Mouse (Mus musculus) myocyte (in vitro differentiated cells): ENCODE measurements around the gene Tmem189. TPM values are rescaled to one million over a fixed set of nuclear protein-coding genes. Genes with fewer than 3 reads are reported as not detected.
A peak's percentile ranks its signal among the peaks of the same experiment; 100 is the strongest.

Source experiments
- H3K27me3 ChIP-seq: one replicate; pipeline ENCODE4 v1.6.1; 2011; ENCODE audit not compliant: control insufficient read depth, insufficient read depth, insufficient read length
- H3K36me3 ChIP-seq: one replicate; pipeline ENCODE4 v1.6.1; 2011; ENCODE audit not compliant: control insufficient read depth, insufficient read depth
- H3K4me2 ChIP-seq: one replicate; pipeline ENCODE4 v1.6.1; 2011; ENCODE audit warnings: low read depth, control low read depth
- H3K4me3 ChIP-seq: one replicate; pipeline ENCODE4 v1.5.1; 2011; ENCODE audit warnings: mild to moderate bottlenecking, control low read depth, moderate library complexity
- H3K79me2 ChIP-seq: one replicate; pipeline ENCODE4 v1.6.1; 2011; ENCODE audit not compliant: control insufficient read depth, insufficient read depth
- H3ac ChIP-seq: one replicate; pipeline ENCODE4 v1.6.1; 2011; ENCODE audit not compliant: control insufficient read depth, insufficient read length
- E2F4 ChIP-seq: IDR thresholded peaks from one replicate; pipeline ENCODE4 v1.6.1; 2011; ENCODE audit warnings: mild to moderate bottlenecking, control low read depth, moderate library complexity; ENCODE audit not compliant: insufficient read depth
- MAX ChIP-seq: IDR thresholded peaks from one replicate; pipeline ENCODE4 v1.6.1; 2011; ENCODE audit warnings: low read depth, mild to moderate bottlenecking, control low read depth
- MYOD1 ChIP-seq, 3 experiments: IDR thresholded peaks; one replicate each; pipeline ENCODE4 v1.6.1; 2011; ENCODE audit warnings: control low read depth in 2 of 3, low read depth in 2 of 3, mild to moderate bottlenecking in 2 of 3, moderate library complexity in 1 of 3; ENCODE audit not compliant: insufficient read length in 2 of 3, control insufficient read depth in 1 of 3
- MYOG ChIP-seq, 3 experiments: IDR thresholded peaks; one replicate each; pipeline ENCODE4 v1.6.1; 2011; ENCODE audit warnings: control low read depth in 2 of 3, low read depth in 2 of 3, mild to moderate bottlenecking in 2 of 3; ENCODE audit not compliant: insufficient read length in 2 of 3, control insufficient read depth in 1 of 3, insufficient read depth in 1 of 3
- POLR2AphosphoS2 ChIP-seq: IDR thresholded peaks from one replicate; pipeline ENCODE4 v1.6.1; 2011; ENCODE audit warnings: low read depth, control low read depth; ENCODE audit not compliant: insufficient read length
- REST ChIP-seq: IDR thresholded peaks from one replicate; pipeline ENCODE4 v1.6.1; 2011; ENCODE audit warnings: mild to moderate bottlenecking, control low read depth, moderate library complexity; ENCODE audit not compliant: insufficient read depth, insufficient read length
- SRF ChIP-seq: IDR thresholded peaks from one replicate; pipeline ENCODE4 v1.6.1; 2011; ENCODE audit warnings: low read depth; ENCODE audit not compliant: control insufficient read depth, insufficient read length
- TCF12 ChIP-seq: IDR thresholded peaks from one replicate; pipeline ENCODE4 v1.6.1; 2011; ENCODE audit warnings: mild to moderate bottlenecking, control low read depth; ENCODE audit not compliant: poor library complexity, insufficient read depth, severe bottlenecking
- TCF3 ChIP-seq: IDR thresholded peaks from one replicate; pipeline ENCODE4 v1.6.1; 2011; ENCODE audit warnings: low read depth, control low read depth; ENCODE audit not compliant: insufficient read length
- USF1 ChIP-seq: IDR thresholded peaks from one replicate; pipeline ENCODE4 v1.6.1; 2011; ENCODE audit warnings: low read depth, mild to moderate bottlenecking, control low read depth, moderate library complexity
- polyA plus RNA-seq: library from polyadenylated mRNA; unstranded; fragments of >200 nt; fragmentation: generic; extraction: Trizol; gene quantifications from one replicate; pipeline ENCODE4 v1.2.1, GENCODE M21; 2012; ENCODE audit warnings: missing spikeins

Gene Tmem189
- polyA plus RNA-seq, 1 experiment = 91.9 TPM

GRCm38 (mm10) chr2:167596262-167596661 lies 93.4 kb downstream of the Tmem189 start:
- no peaks in the 10 kb centered on the region for H3K27me3 ChIP-seq
- H3K36me3 ChIP-seq = no peaks in the 10 kb centered on the region
- no peak overlapping the region for H3K4me2 ChIP-seq
- H3K4me3 ChIP-seq = no peak overlapping the region
- TF ChIP-seq MYOG (IDR thresholded peaks at IDR 0.05; ENCODE audit: control insufficient read depth in 1 of 3, insufficient read depth in 1 of 3, insufficient read length in 2 of 3, low read depth in 2 of 3) = no peak
- no peak overlapping the region for H3ac ChIP-seq
- H3K79me2 ChIP-seq = no peaks in the 10 kb centered on the region

GRCm38 (mm10) chr2:167595761-167596171 lies 93.9 kb downstream of the Tmem189 start:
- no peak overlapping the region for H3K4me3 ChIP-seq
- H3K4me2 ChIP-seq = peak overlapping the region; percentile 61
- no peaks in the 10 kb centered on the region for H3K27me3 ChIP-seq
- H3K79me2 ChIP-seq = no peaks in the 10 kb centered on the region
- TF ChIP-seq TCF3 = no peak
- no peak for TF ChIP-seq SRF
- no peak for TF ChIP-seq MYOG (IDR thresholded peaks at IDR 0.05; ENCODE audit: control insufficient read depth in 1 of 3, insufficient read depth in 1 of 3, insufficient read length in 2 of 3, low read depth in 2 of 3)
- TF ChIP-seq E2F4 = no peak
- no peaks in the 10 kb centered on the region for H3K36me3 ChIP-seq
- no peak overlapping the region for H3ac ChIP-seq

- peak overlapping the region; percentile 61 for H3K4me2 ChIP-seq
These were observed 95.1 kb downstream of the Tmem189 start for GRCm38 (mm10) chr2:167594444-167594934.

GRCm38 (mm10) chr2:167593551-167594250 lies 95.9 kb downstream of the Tmem189 start:
- no peak overlapping the region for H3ac ChIP-seq
- no peak overlapping the region for H3K4me3 ChIP-seq
- peak overlapping the region; percentile 61 for H3K4me2 ChIP-seq
- H3K79me2 ChIP-seq = no peaks in the 10 kb centered on the region
- TF ChIP-seq MYOD1 (IDR thresholded peaks at IDR 0.05; ENCODE audit: control insufficient read depth in 1 of 3, insufficient read length in 2 of 3, low read depth in 2 of 3) (no peak), TCF12 (no peak), E2F4 (no peak), USF1 (no peak), TCF3 (no peak), MAX (no peak), SRF (no peak), POLR2AphosphoS2 (no peak), REST (no peak), MYOG (IDR thresholded peaks at IDR 0.05; ENCODE audit: control insufficient read depth in 1 of 3, insufficient read depth in 1 of 3, insufficient read length in 2 of 3, low read depth in 2 of 3) (no peak)
- no peaks in the 10 kb centered on the region for H3K36me3 ChIP-seq
- H3K27me3 ChIP-seq = no peaks in the 10 kb centered on the region

More at GRCm38 (mm10) chr2:167594444-167594934, 95.1 kb downstream of the Tmem189 start:
- TF ChIP-seq MYOD1 (IDR thresholded peaks at IDR 0.05; ENCODE audit: control insufficient read depth in 1 of 3, insufficient read length in 2 of 3, low read depth in 2 of 3) = peak in 2 of 3 experiments; percentile 55 to 69
- TF ChIP-seq SRF = peak; percentile 25
- TF ChIP-seq MYOG (IDR thresholded peaks at IDR 0.05; ENCODE audit: control insufficient read depth in 1 of 3, insufficient read depth in 1 of 3, insufficient read length in 2 of 3, low read depth in 2 of 3) = no peak
- H3K79me2 ChIP-seq = no peaks in the 10 kb centered on the region
- H3K36me3 ChIP-seq = no peaks in the 10 kb centered on the region
- H3K27me3 ChIP-seq = no peaks in the 10 kb centered on the region
- no peak overlapping the region for H3K4me3 ChIP-seq
- H3ac ChIP-seq = no peak overlapping the region

Other genes starting within 250 kb of the Tmem189 start
- 40.9 TPM for gene Rnf114, start 197.2 kb downstream of the Tmem189 start, polyA plus RNA-seq
- gene Spata2, start 196.9 kb downstream of the Tmem189 start, polyA plus RNA-seq = 30.5 TPM
- 48.5 TPM for gene Snai1, start 151.6 kb downstream of the Tmem189 start, polyA plus RNA-seq
- 322 TPM for gene Ube2v1, start 57.7 kb downstream of the Tmem189 start, polyA plus RNA-seq
- 9.2 TPM for gene Gm20431, start 28.3 kb downstream of the Tmem189 start, polyA plus RNA-seq
- gene Cebpb, start 907 bp downstream of the Tmem189 start, polyA plus RNA-seq = 74.7 TPM
- 45.0 TPM for gene Ptpn1, start 242.2 kb upstream of the Tmem189 start, polyA plus RNA-seq